Mouse (Mus musculus) c-Kit-positive CD71-positive TER-119-negative erythroid progenitor cells, embryonic 14.5 days (primary cell): ENCODE measurements around the gene Dpm3.
"Not testable (repeated sequence)": the region's sequence is repeated elsewhere in the genome, so short reads cannot be mapped to it uniquely, and the experiment has no call there.

Experiments used
- DNase-seq: peaks from one replicate; pipeline ENCODE4 v3.0.0-alpha.2; 2013; ENCODE audit warnings: low read depth

Dpm3 gene

DNA sequence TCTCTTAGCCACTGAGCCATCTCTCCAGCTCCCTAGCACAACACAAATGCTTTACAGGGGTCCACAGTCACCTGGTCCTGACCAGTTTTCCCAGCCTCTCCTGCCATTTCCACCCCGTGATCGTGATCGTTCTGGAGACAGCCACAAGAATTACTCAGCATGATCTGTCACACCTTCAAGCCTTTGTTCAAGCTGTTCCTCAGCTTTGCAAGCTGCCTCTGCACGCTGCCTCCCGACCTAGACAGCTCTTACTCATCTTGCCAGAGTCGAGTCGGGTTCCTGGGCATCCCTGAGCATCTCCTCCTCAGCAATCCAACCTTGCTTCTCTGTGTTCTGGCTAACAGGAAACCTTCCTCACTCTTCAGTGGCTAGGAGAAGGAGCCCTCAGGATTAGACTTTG is at the start of gene Dpm3:
Gene Dpm3, plus strand, starts transcription at position 283 of the 400 bp plus-strand sequence.
- no peak for DNase-seq

DNA sequence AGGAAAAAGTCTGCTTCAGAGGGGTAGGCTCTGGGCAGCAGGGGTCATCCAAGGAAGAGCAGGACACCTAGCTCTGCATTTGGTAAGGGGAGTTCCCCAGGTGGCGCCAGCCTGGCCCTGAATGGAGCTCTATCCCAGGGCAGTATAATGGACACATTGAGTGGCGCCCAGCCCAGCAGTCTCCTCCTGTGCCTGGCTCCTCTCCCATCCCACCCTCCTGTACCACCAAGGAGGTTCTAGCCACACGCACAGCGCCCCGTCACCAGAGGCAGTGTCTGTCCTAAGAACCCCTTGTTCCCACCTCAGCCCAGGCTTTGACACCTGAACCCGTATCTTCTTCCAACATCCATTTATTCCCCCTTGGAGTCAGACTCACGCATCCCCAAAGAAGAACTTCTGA is 49.4 kb upstream of the Dpm3 start:
- no peak for DNase-seq

DNA sequence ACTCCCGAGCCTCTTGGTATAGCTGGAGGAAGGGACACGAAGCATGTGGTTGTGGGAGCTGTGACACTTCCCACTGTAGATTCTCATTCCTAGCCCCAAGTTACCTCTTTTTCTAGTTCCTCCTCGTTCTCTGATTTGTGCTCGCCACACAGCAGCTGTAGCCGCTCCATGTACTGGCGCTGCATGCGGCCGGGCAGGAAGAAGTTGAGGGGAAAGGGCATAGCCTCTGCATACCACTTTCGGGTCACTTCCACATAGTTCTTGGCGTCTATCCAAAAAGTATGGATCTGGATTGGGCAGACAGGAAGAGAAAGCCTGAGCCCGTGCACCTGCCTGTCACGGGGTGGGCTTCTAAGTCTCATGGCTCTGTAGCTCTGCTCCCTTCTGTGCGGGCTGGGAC is 49.0 kb upstream of the Dpm3 start:
- DNase-seq: no peak

DNA sequence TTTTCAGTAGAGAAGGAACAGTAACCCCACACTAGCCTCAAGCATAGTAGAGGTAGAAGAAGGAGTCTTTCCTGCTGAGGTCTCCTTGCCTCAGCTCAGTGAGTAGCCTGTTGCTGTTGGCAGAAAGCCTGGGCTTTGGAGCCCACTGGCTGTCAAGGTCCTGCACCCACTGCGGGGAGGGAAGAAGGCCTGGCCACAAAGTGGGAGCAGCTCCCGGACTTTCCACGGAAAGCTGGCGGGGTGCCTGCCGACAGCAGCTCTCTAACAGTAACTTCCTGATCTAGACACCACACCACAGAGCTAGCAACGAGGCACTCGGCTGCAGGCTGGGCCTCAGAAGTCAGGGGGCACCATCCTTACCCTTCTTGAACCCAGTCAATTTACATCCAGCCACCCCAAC is 48.4 kb upstream of the Dpm3 start:
- no peak for DNase-seq

DNA sequence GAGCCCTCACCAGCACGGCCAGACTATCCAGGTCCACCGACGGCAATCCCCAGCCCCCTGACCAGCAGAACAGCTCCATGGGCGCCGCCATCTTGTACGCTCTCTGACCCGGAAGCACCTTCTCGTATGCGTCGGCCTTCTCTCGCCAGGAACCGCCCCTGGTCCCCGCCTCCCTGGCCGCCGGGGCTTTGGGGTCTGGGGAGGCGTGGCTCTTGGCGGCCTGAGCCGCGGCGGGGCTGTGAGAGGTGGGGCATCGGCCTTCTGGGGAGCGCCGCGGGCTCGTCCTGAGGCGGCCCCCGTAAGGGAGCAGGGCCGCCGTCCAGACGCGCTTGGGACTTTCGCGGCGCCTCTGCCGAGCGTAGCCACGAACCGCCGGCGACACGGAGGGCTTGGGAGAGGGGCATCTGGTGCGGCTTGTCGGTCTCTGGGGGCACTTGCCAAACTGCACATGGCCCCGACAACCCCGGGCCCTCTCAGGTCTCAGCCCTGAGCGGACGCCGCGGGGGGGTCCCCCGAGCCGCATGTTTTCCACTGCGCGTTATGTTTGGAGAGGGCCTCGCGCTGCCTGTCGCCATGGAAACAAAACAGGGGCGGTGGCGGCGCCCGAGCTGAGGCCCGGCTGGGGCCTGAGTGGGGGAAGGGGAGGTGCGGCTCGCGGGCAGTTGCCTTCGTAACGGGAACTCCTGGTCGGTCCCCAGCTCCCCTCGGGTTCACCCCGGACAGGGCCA is 45.2 kb upstream of the Dpm3 start:
- peak; percentile 87 for DNase-seq

DNA sequence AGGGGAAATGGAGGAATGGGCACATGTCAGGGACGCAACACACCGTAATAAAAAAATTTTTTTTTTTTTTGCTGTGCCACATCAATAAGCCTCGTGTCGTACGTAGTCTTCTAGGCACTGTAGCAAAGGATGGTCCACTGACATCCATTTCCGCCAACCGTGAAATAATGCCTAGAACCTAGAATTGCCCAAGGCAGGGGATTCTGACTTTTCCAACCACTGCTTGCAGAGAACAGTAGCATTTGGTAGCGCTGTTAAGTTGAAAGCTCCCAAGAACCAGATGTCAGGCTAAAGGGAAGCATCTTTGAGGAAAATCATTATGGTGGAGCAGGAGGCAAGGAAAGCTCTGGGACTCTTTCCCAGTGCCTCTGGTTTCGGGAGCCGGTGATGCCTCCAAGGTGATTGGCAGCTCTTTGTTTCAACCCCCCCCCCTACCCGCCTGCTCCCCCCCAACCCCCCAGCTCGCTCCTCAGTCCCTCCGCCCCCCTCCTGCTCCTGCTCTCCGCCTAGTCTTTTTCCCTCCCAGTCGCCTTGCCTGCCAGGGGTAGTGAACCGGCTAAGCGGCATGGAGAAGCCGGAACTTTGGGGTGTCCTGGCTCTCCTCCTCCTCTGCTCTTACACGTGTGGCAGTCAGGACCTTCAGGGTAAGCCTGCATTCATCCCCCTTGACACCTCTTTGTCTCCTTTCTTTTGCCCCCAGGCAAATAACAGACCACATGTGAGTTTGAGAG is 44.3 kb upstream of the Dpm3 start, which contains the start of gene Thbs3:
Gene Thbs3, plus strand, starts transcription at position 500 of the 731 bp plus-strand sequence.
- no peak for DNase-seq

DNA sequence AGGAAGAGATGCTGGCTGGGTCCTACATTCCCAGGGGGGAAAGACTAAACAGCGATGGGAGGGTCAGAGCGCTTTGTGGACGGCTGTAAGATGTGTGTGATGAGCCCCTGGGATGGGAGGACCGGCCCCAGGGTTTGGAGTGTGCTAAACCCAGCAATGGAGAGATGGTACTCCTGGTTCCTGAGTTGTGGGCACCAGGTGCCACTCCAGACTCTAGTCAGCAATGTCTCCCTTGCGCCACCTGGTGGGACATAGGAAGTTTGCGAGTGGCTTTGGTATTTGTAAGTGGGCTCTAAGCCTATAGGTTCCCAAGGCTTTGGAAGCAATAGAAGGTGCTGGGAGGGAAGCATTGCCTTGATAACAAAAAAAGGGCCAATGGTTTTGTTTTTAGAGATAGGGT is 43.3 kb upstream of the Dpm3 start:
- DNase-seq: peak; percentile 90

DNA sequence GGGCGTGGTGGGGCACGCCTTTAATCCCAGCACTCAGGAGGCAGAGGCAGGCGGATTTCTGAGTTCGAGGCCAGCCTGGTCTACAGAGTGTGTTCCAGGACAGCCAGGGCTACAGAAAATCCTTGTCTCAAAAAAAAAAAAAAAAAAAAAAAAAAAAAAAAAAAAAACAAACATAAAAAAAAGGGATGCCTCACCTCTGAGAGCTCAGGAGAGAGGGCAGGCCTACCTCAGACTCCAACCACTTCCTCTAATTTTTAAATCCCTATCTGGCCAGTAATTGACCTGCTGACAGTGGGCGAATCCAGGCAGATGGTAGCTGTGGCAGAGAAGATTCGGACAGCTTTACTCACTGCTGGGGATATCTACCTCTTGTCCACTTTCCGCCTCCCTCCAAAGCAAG is 42.8 kb upstream of the Dpm3 start:
- not testable (repeated sequence) for DNase-seq

DNA sequence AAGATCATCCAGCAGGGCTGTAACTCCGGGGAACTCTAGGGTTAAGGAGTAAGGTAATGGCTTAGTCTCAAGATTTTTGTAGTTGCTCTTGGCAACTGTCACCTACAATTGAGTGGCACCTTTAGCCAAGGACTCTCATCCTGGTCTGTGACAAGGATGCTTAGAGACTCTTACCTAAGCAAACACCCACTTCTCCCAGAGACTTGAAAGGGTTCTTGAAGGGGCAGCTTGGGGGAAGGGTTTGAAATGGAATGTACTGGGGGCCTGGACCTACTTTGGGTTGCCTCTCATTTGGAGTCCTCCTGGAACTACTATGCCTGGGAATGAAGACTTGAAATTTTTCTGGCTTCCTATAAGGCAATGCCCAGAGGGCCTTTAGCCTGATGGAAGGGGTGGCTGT is 40.9 kb upstream of the Dpm3 start:
- no peak for DNase-seq

DNA sequence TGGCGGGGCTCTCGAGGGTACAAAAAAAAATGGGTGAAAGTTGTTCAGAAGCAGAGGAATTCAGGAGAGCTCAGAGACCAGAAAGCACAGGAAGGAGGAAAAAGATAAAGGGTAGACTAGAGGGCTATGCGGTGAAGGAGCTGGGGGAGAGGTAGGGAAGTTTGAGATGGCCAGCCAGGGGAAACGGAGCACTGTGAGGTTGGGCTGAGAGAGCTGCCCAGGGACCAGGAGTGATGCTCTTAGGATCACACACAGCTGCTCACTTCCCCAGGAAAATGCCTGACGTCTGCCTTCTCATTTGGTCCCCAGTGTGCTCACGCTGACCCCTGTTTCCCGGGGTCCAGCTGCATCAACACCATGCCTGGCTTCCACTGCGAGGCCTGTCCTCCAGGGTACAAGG is 39.6 kb upstream of the Dpm3 start:
- DNase-seq: no peak

DNA sequence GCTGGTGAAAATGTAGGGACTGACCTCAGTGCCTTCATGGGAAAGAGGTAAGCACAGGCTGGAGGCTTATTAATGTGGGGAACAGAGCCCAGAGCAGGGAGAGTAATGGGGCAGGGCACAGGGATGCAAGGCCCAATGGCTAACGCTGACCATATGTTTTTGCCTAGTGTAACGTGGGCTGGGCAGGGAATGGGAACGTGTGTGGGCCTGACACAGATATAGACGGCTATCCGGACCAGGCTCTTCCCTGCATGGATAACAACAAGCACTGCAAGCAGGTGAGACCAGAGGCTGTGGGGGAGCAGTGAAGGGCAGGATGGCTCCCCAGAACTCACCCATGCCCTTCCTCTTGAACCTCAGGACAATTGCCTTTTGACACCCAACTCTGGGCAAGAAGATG is 38.0 kb upstream of the Dpm3 start:
- DNase-seq: no peak

DNA sequence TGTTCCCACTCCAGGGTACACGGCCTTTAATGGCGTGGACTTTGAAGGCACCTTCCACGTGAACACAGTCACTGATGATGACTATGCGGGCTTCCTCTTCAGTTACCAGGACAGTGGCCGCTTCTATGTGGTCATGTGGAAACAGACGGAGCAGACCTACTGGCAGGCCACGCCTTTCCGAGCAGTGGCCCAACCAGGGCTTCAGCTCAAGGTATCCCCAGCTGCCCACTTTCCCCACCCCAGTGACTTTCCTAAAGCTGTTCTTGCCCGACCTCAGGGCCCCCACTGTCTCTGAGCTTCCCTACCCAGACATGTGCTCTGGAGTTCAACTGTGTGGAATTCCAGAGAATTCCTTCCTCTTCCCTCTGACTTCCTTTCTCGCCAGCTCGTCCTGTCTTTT is 34.4 kb upstream of the Dpm3 start:
- no peak for DNase-seq

DNA sequence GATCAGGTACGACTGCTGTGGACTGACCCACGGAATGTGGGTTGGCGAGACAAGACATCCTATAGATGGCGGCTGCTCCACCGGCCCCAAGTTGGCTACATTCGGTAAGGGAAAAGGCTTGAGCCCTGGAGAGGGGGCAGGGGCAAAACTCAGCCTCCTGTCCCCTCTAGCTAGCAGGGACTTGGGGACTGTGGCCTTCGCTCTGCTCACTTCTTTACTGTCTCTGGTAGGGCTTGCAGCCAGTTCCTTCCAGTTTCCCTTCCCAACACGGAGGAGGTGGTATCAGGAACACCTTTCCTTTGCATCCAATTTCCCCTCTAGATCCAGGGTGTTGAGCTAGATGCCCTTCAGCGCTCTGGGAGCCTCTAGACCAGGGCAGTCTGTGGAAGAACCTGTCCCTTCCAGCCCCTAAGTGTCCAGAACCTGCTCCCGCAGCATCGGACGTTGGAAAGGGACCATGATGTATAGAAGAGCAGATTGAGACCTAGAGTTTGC is 33.8 kb upstream of the Dpm3 start:
- no peak for DNase-seq

DNA sequence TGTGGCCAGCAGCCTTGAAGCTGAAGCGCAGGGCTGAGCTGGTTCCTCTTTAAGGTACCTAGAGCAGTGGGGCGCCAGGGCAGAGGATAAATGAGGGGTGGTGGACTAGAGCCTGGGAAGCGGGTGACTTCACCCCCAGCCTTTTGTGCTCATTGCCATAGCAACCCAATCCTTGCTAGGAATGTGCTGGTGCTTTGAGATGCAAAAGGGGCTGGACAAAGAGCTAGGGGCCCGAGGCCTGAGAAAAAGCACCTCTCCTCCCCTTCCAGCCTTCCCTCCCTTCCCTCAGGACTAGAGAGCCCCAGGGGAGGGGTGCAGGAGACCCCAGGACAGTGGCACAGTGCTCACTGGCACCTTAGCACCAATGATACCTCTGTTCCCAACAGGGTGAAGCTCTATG is 33.2 kb upstream of the Dpm3 start:
- no peak for DNase-seq

DNA sequence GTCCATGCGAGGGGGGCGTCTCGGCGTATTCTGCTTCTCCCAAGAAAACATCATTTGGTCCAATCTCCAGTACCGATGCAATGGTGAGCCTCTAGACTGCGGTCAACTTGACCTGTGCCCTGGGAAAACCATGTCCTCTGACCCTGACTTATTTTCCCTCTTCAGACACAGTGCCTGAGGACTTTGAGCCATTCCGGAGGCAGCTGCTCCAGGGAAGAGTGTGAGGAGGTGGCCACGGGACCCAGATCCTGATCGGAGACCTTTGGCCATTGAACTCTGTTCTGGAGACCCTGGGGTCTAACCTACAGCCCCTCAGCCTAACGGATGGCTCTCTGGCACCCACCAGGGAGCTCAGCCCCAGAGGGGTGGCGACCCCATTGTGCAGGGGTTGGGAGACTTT is 32.8 kb upstream of the Dpm3 start:
- DNase-seq: no peak

DNA sequence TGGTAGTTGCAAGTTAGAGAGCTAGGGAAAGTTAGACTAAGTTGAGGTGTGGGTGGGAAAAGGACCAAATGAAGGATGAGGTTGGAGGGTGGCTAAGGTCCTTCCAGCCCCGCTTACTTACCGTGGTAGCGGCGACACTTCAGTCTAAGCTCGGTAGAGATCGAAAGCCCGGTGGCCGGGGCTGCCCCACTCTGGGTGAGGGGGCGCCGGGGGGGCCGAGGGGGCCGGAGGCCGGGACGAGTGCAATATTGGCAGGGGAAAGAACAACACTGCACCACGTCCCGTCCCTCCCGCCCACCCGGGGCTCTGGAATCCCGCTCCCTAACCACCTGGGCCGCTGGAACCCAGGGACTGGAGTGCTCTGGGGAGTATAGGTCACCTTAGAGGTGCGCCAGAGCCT is 32.3 kb upstream of the Dpm3 start, which contains the start of gene Mtx1:
Gene Mtx1, minus strand, starts transcription at position 189 of the 400 bp plus-strand sequence.
- DNase-seq: no peak

DNA sequence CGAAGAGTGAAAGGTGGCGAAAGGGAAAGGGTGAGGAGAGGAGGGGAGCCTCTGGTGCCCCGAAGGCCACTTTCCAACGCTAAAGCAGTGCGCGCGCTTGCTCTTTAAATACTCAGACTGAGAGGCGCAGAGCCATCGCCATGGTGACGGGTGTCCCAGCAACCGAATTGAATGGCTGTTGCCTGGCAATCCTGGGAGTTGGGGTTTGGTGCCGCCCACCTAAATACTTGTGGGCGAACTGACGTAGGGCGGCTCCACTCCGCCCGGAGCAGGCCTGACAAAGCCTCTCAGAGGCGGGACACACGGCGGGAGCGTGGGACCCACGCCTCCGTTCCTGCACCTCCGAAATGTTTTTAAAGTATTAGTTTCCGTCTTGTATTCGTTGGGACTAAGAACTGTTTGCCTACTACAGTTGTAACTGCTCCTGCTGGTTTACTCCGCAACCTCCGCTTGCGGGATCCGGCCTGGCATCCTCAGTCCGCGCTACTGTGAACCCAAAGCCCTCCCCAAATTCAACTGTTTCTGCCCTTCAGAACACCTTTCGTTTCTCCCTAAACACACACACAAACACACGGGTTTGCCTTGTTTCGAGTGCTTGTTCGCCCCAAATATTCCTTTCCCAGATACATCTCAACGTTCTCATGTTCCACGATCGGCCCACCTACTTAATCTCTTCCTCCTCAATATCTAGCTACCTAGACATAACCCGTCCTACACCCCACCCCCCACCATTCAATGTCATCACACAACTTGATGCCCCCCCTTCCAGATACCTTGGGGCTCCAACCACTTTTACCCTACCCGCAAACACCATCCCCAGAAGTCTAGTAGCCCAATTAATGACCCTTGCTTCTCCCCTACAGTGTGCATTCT is 31.6 kb upstream of the Dpm3 start:
- peak; percentile 72 for DNase-seq

DNA sequence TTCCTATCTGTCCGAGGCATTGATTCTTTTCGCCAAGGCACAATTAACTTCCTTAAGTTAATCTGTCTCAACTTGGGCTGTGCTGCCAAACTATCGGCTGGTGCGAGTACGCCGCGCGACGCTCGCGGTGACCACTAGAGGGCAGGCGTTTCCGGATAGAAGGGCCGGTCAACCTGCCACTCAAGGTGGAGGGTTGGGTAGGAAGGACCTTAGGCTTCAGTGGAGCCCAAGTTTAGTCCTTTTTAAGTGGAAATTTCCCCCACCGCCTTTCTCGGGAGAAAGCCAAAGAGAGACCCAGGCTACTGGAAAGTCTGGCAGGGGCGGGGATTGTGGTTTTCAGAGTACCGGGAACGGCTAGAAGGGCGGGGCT is 31.0 kb upstream of the Dpm3 start:
- peak; percentile 74 for DNase-seq

DNA sequence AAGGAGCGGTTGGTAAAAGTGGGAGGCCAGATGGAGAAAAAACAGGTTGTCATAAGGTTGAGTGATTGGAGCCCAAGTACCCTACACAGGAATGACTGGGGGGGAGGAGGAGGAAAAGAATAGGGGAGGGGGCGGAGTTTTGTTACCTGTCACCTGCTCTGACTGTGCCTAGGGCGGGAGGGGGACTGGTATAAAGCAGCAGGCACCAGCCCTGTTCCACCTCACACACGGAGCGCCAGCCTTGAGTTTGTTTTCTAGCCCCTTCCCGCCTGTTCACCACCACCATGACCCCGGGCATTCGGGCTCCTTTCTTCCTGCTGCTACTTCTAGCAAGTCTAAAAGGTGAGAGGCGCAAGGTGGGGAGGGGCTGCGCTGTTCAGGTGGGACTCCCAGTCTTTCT is 30.3 kb upstream of the Dpm3 start, which contains the start of gene Muc1:
Gene Muc1, plus strand, starts transcription at position 222 of the 400 bp plus-strand sequence.
- DNase-seq: no peak

DNA sequence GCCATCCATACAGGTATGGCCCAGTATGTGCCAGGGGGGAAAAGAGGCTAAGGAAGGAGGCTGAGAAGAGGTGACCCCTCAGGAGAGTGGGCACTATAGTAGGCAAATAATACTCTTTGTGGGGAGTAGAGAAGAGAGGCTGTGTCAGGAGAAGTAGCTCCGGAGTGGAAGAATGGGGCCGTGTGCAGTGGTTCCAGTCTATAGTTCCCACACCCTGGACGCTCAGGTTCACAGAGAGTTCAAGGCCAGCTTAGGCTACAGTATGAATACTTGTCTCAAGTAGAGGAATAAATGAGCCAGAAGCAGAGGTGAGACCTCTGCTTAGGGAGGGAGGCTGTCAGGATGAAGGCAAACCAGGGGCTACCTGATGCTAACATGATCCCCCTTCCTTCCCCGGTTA is 29.9 kb upstream of the Dpm3 start:
- no peak for DNase-seq

DNA sequence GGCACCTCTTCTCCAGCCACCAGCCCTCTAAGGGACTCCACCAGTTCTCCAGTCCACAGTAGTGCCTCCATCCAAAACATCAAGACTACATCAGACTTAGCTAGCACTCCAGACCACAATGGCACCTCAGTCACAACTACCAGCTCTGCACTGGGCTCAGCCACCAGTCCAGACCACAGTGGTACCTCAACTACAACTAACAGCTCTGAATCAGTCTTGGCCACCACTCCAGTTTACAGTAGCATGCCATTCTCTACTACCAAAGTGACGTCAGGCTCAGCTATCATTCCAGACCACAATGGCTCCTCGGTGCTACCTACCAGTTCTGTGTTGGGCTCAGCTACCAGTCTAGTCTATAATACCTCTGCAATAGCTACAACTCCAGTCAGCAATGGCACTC is 28.6 kb upstream of the Dpm3 start:
- DNase-seq: no peak

DNA sequence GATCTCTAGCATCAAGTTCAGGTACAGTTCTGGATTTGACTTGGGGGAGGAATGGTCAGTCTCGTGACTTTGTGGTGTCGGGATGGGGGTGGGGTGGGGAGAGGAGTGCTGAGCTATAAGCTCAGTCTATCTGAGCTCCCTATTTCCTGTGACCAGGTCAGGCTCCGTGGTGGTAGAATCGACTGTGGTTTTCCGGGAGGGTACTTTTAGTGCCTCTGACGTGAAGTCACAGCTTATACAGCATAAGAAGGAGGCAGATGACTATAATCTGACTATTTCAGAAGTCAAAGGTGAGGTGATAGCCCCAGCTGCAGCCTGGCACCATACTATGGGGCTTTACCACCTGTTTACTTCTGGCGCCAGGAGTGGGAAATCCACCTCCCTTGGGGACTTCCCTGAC is 27.8 kb upstream of the Dpm3 start:
- no peak for DNase-seq
